Mouse (Mus musculus) embryonic fibroblast, embryonic 13.5 days (primary cell): Measurements from ENCODE around the gene 4930404H24Rik.

Experiments used
- CTCF ChIP-seq: IDR thresholded peaks from 2 replicates; pipeline ENCODE4 v1.5.1; 2011; ENCODE audit warnings: mild to moderate bottlenecking, control low read depth, low read length, moderate library complexity, borderline replicate concordance; ENCODE audit not compliant: insufficient read depth
- POLR2A ChIP-seq: IDR thresholded peaks from 2 replicates; pipeline ENCODE4 v1.6.1; 2011; ENCODE audit warnings: low read depth, mild to moderate bottlenecking, control low read depth, low read length, moderate library complexity

- TF ChIP-seq CTCF, result no peak
- no peak for TF ChIP-seq POLR2A
Observed at GRCm38 (mm10) chr2:153446476-153446875, 46.1 kb upstream of the 4930404H24Rik start.
